Mouse (Mus musculus): ENCODE measurements at regions not wholly inside any gene's neighbourhood (a gene's known extent, or its start where the extent isn't known, plus 50 kb on each side); places are given as distances from the start of the nearest gene placed in this dataset.

DNA sequence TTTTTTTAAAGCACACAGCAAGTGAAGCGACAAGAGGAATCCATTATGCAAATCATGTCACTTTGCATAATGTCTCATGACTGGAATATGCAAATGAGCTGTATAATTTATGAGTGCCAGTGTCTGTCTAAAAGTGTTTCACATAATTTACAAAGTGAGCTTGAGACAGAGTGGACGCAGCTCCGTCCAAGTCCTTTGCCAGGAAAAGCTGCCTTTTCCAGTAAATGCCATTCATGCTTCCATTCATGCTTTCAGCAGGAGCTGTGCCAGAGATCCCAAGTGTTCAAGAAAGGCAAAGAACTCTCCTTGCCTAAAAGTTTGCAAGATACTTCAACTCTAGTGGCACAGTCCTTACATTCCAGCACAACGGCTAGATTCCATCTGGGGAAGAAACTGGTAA, 241.4 kb upstream of the Pmfbp1 start:
- no peak for ATAC-seq (replicated peaks; ENCODE audit: insufficient number of reproducible peaks, low FRiP score, low TSS enrichment, low read depth)
- Histone ChIP-seq H3K9me3 (replicated peaks; ENCODE audit: control insufficient read depth, low read length) (no peaks in the 10 kb centered on the region), H3K4me1 (ENCODE audit: control insufficient read depth, insufficient read depth, low read length) (no peaks in the 10 kb centered on the region), H3K27me3 (ENCODE audit: control insufficient read depth, insufficient read depth, low read length) (no peaks in the 10 kb centered on the region), H3K9ac (replicated peaks; ENCODE audit: low read length) (no peak overlapping the region), H3K4me2 (ENCODE audit: low read depth, low read length) (no peak overlapping the region), H3K4me3 (ENCODE audit: low read depth, low read length) (no peak overlapping the region), H3K27ac (replicated peaks; ENCODE audit: low read depth, low read length) (no peak overlapping the region), H3K36me3 (replicated peaks; ENCODE audit: control insufficient read depth, insufficient read depth, low read depth, low read length) (no peaks in the 10 kb centered on the region)
- 83% methylated on average over 4 of the region's 4 CpGs for WGBS
- DNase-seq (ENCODE audit: low spot score), result no peak

DNA sequence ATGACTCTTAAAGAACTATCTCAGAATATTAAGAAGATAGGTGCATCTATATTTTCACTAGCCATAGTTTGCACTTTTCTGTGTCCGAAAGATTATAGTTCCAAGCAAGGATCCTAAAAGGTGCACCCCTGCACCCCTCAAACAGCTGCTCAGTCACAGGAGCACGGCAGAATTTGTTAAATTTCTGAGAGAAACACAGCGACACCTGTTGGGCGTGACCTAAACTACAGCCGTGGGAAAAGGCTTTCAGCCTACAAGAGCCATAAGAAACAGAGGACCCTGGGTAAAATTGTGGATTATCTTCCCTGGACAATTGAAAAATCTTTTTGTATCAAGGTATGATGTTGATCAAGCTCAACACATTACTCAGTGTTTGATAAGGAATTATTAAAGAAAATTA, 214.7 kb upstream of the Pmfbp1 start:
- ATAC-seq (replicated peaks; ENCODE audit: insufficient number of reproducible peaks, low FRiP score, low TSS enrichment, low read depth), result no peak
- H3K9me3 ChIP-seq (replicated peaks; ENCODE audit: control insufficient read depth, low read length), result no peaks in the 10 kb centered on the region
- no peaks in the 10 kb centered on the region for H3K4me1 ChIP-seq (ENCODE audit: control insufficient read depth, insufficient read depth, low read length)
- H3K27me3 ChIP-seq (ENCODE audit: control insufficient read depth, insufficient read depth, low read length), result no peaks in the 10 kb centered on the region
- peak; percentile 87 for DNase-seq (ENCODE audit: low spot score)
- H3K27ac ChIP-seq (replicated peaks; ENCODE audit: low read depth, low read length), result no peak overlapping the region
- H3K4me3 ChIP-seq (ENCODE audit: low read depth, low read length), result no peak overlapping the region
- H3K36me3 ChIP-seq (replicated peaks; ENCODE audit: control insufficient read depth, insufficient read depth, low read depth, low read length), result no peaks in the 10 kb centered on the region
- no peak overlapping the region for H3K4me2 ChIP-seq (ENCODE audit: low read depth, low read length)
- no peak overlapping the region for H3K9ac ChIP-seq (replicated peaks; ENCODE audit: low read length)
- WGBS, result 17% methylated on average over 5 of the region's 5 CpGs

DNA sequence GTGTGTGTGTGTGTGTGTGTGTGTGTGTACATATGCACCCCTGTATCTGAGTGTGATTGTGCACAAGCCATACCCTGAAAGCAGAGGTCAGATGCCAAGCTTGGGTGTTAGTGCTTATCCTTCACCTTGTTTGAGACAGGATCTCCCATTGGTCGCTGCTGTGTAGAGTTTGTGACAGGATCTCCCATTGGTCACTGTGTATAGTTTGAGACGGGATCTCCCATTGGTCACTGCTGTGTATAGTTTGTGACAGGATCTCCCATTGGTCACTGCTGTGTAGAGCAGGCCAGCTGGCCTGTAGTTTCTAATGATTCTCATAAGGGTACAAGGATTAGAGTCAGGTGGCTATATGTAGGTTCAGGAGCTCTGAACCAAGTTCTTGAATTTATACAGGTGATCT, 213.3 kb upstream of the Pmfbp1 start:
- 78% methylated on average over 2 of the region's 2 CpGs for WGBS
- Histone ChIP-seq H3K4me2 (ENCODE audit: low read depth, low read length) (no peak overlapping the region), H3K4me1 (ENCODE audit: control insufficient read depth, insufficient read depth, low read length) (no peaks in the 10 kb centered on the region), H3K27me3 (ENCODE audit: control insufficient read depth, insufficient read depth, low read length) (no peaks in the 10 kb centered on the region), H3K27ac (replicated peaks; ENCODE audit: low read depth, low read length) (no peak overlapping the region), H3K4me3 (ENCODE audit: low read depth, low read length) (no peak overlapping the region), H3K9ac (replicated peaks; ENCODE audit: low read length) (no peak overlapping the region), H3K9me3 (replicated peaks; ENCODE audit: control insufficient read depth, low read length) (no peaks in the 10 kb centered on the region), H3K36me3 (replicated peaks; ENCODE audit: control insufficient read depth, insufficient read depth, low read depth, low read length) (no peaks in the 10 kb centered on the region)
- DNase-seq (ENCODE audit: low spot score) (no peak), ATAC-seq (replicated peaks; ENCODE audit: insufficient number of reproducible peaks, low FRiP score, low TSS enrichment, low read depth) (no peak)

DNA sequence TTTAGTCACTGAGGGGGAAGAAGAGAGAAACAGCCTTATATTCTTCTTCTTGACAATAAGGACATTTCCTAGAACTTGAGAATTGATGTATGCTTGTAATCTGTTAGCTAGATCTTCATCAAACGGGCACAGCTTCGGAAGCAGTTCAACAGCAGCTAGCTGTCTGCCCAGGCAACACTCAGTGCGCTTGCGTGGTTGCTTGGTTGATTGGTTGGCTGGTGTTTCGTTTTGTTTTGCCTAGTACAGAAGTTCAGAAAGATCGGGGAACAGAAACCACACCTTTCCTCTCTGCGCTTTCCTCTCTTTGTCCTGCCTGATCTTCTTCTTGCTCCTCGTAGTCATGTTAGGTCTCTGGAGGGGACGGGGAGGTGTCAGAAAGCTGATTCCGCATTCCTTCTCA, 212.2 kb upstream of the Pmfbp1 start:
- Histone ChIP-seq H3K4me1 (ENCODE audit: control insufficient read depth, insufficient read depth, low read length) (no peaks in the 10 kb centered on the region), H3K27ac (replicated peaks; ENCODE audit: low read depth, low read length) (no peak overlapping the region), H3K9me3 (replicated peaks; ENCODE audit: control insufficient read depth, low read length) (no peaks in the 10 kb centered on the region), H3K4me2 (ENCODE audit: low read depth, low read length) (no peak overlapping the region), H3K9ac (replicated peaks; ENCODE audit: low read length) (no peak overlapping the region), H3K36me3 (replicated peaks; ENCODE audit: control insufficient read depth, insufficient read depth, low read depth, low read length) (no peaks in the 10 kb centered on the region), H3K27me3 (ENCODE audit: control insufficient read depth, insufficient read depth, low read length) (no peaks in the 10 kb centered on the region), H3K4me3 (ENCODE audit: low read depth, low read length) (no peak overlapping the region)
- WGBS, result 77% methylated on average over 10 of the region's 10 CpGs
- ATAC-seq (replicated peaks; ENCODE audit: insufficient number of reproducible peaks, low FRiP score, low TSS enrichment, low read depth) (no peak), DNase-seq (ENCODE audit: low spot score) (no peak)

DNA sequence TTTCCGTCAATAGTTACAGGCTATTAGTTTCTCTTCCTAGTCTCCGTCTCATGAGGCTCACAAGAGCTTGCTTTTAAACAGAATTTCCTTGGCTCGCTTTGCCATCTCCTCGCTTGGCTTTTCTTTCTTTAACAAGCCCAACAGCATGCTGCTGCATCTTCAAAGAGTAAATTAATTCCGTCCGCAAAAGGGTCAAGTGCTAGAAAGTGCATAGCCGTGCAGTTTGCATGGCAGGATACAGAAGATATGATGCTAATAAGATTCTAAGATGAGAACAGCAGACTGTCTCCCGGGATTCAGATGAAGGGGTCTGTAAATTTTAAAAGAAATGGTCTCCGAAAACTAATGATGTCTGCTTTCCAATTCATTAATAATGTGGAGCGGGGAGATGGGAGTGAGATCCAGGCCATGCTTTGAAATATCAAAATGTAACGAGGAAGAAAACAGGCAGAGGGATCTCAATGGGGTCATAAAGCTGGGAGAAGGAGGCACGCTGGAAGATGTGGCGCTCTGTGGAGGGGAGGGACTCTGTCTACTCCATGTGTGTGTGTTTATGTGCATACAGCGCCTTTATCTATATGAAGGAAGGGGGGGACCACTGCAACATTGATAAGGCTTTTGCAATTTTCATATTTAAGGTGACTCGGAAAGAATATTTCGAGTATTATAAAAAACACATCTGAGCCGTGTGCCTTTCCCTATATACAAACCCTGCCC, 183.0 kb upstream of the Pmfbp1 start:
- no peak overlapping the region for H3K9ac ChIP-seq (replicated peaks; ENCODE audit: low read length)
- H3K36me3 ChIP-seq (replicated peaks; ENCODE audit: control insufficient read depth, insufficient read depth, low read depth, low read length), result no peaks in the 10 kb centered on the region
- H3K4me1 ChIP-seq (ENCODE audit: control insufficient read depth, insufficient read depth, low read length), result no peaks in the 10 kb centered on the region
- ATAC-seq (replicated peaks; ENCODE audit: insufficient number of reproducible peaks, low FRiP score, low TSS enrichment, low read depth) (no peak), DNase-seq (ENCODE audit: low spot score) (no peak)
- H3K9me3 ChIP-seq (replicated peaks; ENCODE audit: control insufficient read depth, low read length), result no peaks in the 10 kb centered on the region
- WGBS, result 67% methylated on average over 17 of the region's 17 CpGs
- no peak overlapping the region for H3K4me3 ChIP-seq (ENCODE audit: low read depth, low read length)
- H3K27ac ChIP-seq (replicated peaks; ENCODE audit: low read depth, low read length), result no peak overlapping the region
- no peak overlapping the region for H3K4me2 ChIP-seq (ENCODE audit: low read depth, low read length)
- no peaks in the 10 kb centered on the region for H3K27me3 ChIP-seq (ENCODE audit: control insufficient read depth, insufficient read depth, low read length)

DNA sequence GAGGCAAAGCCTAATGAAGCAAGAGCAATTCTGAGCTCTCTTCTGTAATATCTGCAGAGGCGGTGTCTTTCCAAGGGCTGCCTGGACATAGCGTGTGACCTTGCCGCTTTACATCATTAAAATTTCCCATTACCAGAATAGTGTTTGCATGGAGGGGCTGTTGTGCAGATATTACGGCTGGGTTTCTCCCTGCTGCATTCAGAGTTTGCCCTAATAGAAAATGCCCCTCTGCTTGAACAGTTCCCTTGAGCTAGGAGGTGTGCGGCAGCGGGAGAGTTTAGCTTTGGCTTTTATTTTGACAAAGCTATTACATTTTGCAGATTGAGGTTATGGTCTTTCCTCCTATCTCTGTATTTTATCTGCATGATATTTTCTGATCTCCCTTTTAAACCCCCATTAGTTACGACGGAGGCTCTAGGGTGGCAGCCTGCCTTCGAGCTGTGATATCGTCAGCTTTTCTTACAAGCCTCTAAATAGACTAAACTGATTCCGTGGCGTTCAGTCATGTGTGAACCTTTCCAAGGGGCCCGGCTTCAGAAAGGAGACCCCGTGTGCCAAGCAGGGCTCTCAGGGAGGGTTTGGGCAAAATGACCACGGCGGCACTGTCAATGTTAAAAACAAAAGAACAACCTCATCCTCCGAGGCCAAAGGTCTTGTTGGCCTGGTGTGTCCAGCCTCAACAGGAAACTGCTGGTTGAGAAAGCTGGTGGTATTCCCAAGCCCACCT, 182.2 kb upstream of the Pmfbp1 start:
- H3K4me1 ChIP-seq (ENCODE audit: control insufficient read depth, insufficient read depth, low read length), result no peaks in the 10 kb centered on the region
- H3K4me3 ChIP-seq (ENCODE audit: low read depth, low read length), result no peak overlapping the region
- H3K27ac ChIP-seq (replicated peaks; ENCODE audit: low read depth, low read length), result no peak overlapping the region
- no peak overlapping the region; the same call in 1 of the 2 replicates for H3K4me2 ChIP-seq (ENCODE audit: low read depth, low read length)
- no peaks in the 10 kb centered on the region for H3K27me3 ChIP-seq (ENCODE audit: control insufficient read depth, insufficient read depth, low read length)
- no peak for ATAC-seq (replicated peaks; ENCODE audit: insufficient number of reproducible peaks, low FRiP score, low TSS enrichment, low read depth)
- 44% methylated on average over 17 of the region's 17 CpGs for WGBS
- H3K9ac ChIP-seq (replicated peaks; ENCODE audit: low read length), result no peak overlapping the region
- DNase-seq (ENCODE audit: low spot score), result no peak
- no peaks in the 10 kb centered on the region for H3K9me3 ChIP-seq (replicated peaks; ENCODE audit: control insufficient read depth, low read length)
- no peaks in the 10 kb centered on the region for H3K36me3 ChIP-seq (replicated peaks; ENCODE audit: control insufficient read depth, insufficient read depth, low read depth, low read length)

DNA sequence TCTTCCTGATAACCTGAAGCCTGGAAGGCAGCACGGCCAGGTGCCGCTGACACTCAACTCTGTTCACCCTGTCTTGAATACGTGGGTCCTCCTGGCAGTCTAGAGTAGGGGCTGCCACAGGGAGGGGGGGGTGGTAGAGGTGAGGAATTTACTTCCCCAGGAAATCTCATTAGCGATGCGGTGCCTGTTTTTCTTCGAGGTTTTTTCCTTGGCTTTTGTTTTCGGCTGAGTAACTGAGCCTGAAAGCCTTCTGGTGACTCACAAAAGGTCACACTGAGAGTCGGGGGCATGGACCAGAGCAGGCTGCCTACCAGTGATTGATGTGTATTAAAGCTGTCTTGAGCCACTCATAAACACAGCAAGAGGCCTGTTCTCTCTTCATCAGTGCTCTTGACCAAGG, 181.1 kb upstream of the Pmfbp1 start:
- H3K27me3 ChIP-seq (ENCODE audit: control insufficient read depth, insufficient read depth, low read length), result no peaks in the 10 kb centered on the region
- H3K9me3 ChIP-seq (replicated peaks; ENCODE audit: control insufficient read depth, low read length), result no peaks in the 10 kb centered on the region
- H3K4me3 ChIP-seq (ENCODE audit: low read depth, low read length), result no peak overlapping the region
- no peak overlapping the region for H3K9ac ChIP-seq (replicated peaks; ENCODE audit: low read length)
- H3K36me3 ChIP-seq (replicated peaks; ENCODE audit: control insufficient read depth, insufficient read depth, low read depth, low read length), result no peaks in the 10 kb centered on the region
- no peaks in the 10 kb centered on the region for H3K4me1 ChIP-seq (ENCODE audit: control insufficient read depth, insufficient read depth, low read length)
- 11% methylated on average over 8 of the region's 8 CpGs for WGBS
- ATAC-seq (replicated peaks; ENCODE audit: insufficient number of reproducible peaks, low FRiP score, low TSS enrichment, low read depth) (no peak), DNase-seq (ENCODE audit: low spot score) (peak; percentile 39)
- H3K27ac ChIP-seq (replicated peaks; ENCODE audit: low read depth, low read length), result no peak overlapping the region
- H3K4me2 ChIP-seq (ENCODE audit: low read depth, low read length), result no peak overlapping the region

DNA sequence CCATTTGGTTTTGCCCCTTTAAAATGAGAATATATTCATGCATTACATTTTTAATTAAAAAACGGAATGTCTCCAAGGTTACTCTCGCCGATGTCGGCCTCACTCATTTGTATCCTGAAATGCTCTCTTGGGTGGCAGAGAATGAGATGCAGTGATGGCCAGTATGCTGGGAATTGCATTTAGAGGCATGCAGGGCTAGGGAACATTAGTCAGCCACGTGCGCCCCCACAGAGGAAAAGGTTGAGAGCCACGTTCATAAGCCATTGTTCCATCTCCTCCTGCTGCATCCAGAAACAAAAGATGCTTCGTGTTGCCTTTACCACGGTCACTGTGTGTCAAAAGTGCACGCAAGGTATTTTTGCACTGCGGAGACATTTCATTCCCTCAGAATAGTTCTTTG, 172.9 kb upstream of the Pmfbp1 start:
- ATAC-seq (replicated peaks; ENCODE audit: insufficient number of reproducible peaks, low FRiP score, low TSS enrichment, low read depth), result no peak
- 72% methylated on average over 11 of the region's 11 CpGs for WGBS
- H3K9ac ChIP-seq (replicated peaks; ENCODE audit: low read length), result no peak overlapping the region
- H3K4me1 ChIP-seq (ENCODE audit: control insufficient read depth, insufficient read depth, low read length), result no peaks in the 10 kb centered on the region
- no peak overlapping the region for H3K4me2 ChIP-seq (ENCODE audit: low read depth, low read length)
- no peak overlapping the region for H3K4me3 ChIP-seq (ENCODE audit: low read depth, low read length)
- H3K9me3 ChIP-seq (replicated peaks; ENCODE audit: control insufficient read depth, low read length), result no peaks in the 10 kb centered on the region
- no peaks in the 10 kb centered on the region for H3K27me3 ChIP-seq (ENCODE audit: control insufficient read depth, insufficient read depth, low read length)
- H3K36me3 ChIP-seq (replicated peaks; ENCODE audit: control insufficient read depth, insufficient read depth, low read depth, low read length), result no peaks in the 10 kb centered on the region
- DNase-seq (ENCODE audit: low spot score), result no peak
- no peak overlapping the region for H3K27ac ChIP-seq (replicated peaks; ENCODE audit: low read depth, low read length)
